8 mouse cellular contexts compared by ENCODE assay signal in genomic region chr8:60632933-60633655, GRCm38 (mm10). TPM values are rescaled to one million over a fixed set of nuclear protein-coding genes. Genes with fewer than 3 reads are reported as not detected.
DNase-seq lines count a peak whose midpoint lies in the region; ATAC-seq lines count a peak whose summit lies in the region.

No protein-coding gene starts in this region.

- ATAC-seq in heart, embryonic 16.5 days (replicated peaks; ENCODE audit: extremely low read depth, insufficient read depth, low FRiP score): peak; percentile 74
- ATAC-seq in neural tube, embryonic 13.5 days (ENCODE audit: low read depth): peak; percentile 33

- H3K9me3 ChIP-seq in heart, embryonic 16.5 days (replicated peaks; ENCODE audit: control insufficient read depth, low read length): no peaks in the 10 kb centered on the region
- H3K9me3 ChIP-seq in neural tube, embryonic 13.5 days: no peaks in the 10 kb centered on the region

- H3K27me3 ChIP-seq in heart, embryonic 16.5 days (ENCODE audit: control insufficient read depth, insufficient read depth, low read length): peaks cover 16% of the 10 kb centered on the region
- peaks cover 22% of the 10 kb centered on the region for H3K27me3 ChIP-seq in neural tube, embryonic 13.5 days

- H3K4me2 ChIP-seq in heart, embryonic 16.5 days (ENCODE audit: low read depth, low read length): peak overlapping the region; percentile 99
- peak overlapping the region; percentile 88 for H3K4me2 ChIP-seq in neural tube, embryonic 13.5 days

- H3K4me3 ChIP-seq in heart, embryonic 16.5 days (ENCODE audit: low read length): peak overlapping the region; percentile 73
- H3K4me3 ChIP-seq in neural tube, embryonic 13.5 days: peak overlapping the region; percentile 70

- no peak overlapping the region for H3K27ac ChIP-seq in heart, embryonic 16.5 days (ENCODE audit: low read length)
- peak overlapping the region; percentile 79 for H3K27ac ChIP-seq in neural tube, embryonic 13.5 days (replicated peaks)

- WGBS in heart, embryonic 16.5 days: under 1% methylated on average over 55 of the region's 56 CpGs
- WGBS in neural tube, embryonic 13.5 days: under 1% methylated on average over 56 of the region's 56 CpGs

- peak; percentile 55 for DNase-seq in embryo, embryonic 10 days (ENCODE audit: low spot score)
- no peak for DNase-seq in embryo, embryonic 9.5 days (ENCODE audit: extremely low spot score)
- DNase-seq in right cerebral cortex, postnatal 10 days (ENCODE audit: low spot score in 2 of 2): peak; percentile 65 to 68
- DNase-seq in right cerebral cortex, postnatal 25 days: no peak
- peak; percentile 6 for DNase-seq in liver
- no peak for DNase-seq in thymus, postnatal 14 days

- H3K4me1 ChIP-seq in heart, embryonic 16.5 days (ENCODE audit: control insufficient read depth, insufficient read depth, low read length): peaks cover 9% of the 10 kb centered on the region; the same call in 1 of the 2 replicates
- peaks cover 18% of the 10 kb centered on the region for H3K4me1 ChIP-seq in neural tube, embryonic 13.5 days (replicated peaks)

- H3K9ac ChIP-seq in heart, embryonic 16.5 days (ENCODE audit: low read length): peak overlapping the region; percentile 75
- peak overlapping the region; percentile 77 for H3K9ac ChIP-seq in neural tube, embryonic 13.5 days

- no peaks in the 10 kb centered on the region for H3K36me3 ChIP-seq in heart, embryonic 16.5 days (ENCODE audit: control insufficient read depth, insufficient read depth)
- no peaks in the 10 kb centered on the region for H3K36me3 ChIP-seq in neural tube, embryonic 13.5 days

RNA-seq across cellular contexts. Expression of gene Mfap3l, which starts 0.5 kb away (rescaled TPM):
- 0.58 and 0.89 TPM in 2 replicates for polyA plus RNA-seq in heart, embryonic 16.5 days (2015; fragmentation: Nextera tagmentation; extraction: Ambion mirVana)
- 3.3 and 3.8 TPM in 2 replicates for polyA plus RNA-seq in neural tube, embryonic 13.5 days (2015; fragmentation: Nextera tagmentation; extraction: Ambion mirVana)

Comparison
In these comparisons a context has a peak if more than half of its experiments do, and no peak if none do; other contexts are left out.
1. DNase-seq: peak in embryo, embryonic 10 days (single experiment), right cerebral cortex, postnatal 10 days (2 of 2) and liver (single experiment); none in embryo, embryonic 9.5 days (single experiment), right cerebral cortex, postnatal 25 days (single experiment) and thymus, postnatal 14 days (single experiment).